Mouse (Mus musculus): ENCODE results near the gene Dhx8.
A peak's percentile ranks its signal among the peaks of the same experiment; 100 is the strongest.

Dhx8 gene

DNA sequence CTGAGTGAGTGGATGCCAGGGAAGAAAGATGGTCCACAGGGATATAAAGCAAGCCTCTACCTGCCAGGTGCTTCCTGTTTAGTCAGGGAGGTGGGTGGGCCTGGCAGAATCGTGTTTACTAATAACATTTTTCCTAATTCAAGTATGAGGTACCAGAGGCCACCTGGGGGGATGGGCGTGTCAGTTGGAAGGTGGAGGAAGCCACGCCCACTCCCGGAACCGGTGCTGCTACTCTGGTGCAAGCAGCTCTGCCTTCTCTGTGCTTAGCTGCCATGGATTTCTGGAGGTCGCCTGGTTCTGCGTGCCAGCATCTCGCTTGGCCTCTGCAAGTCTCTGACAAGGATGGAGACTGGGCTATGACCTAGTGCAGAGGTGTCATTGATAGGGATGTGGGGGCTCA is 65.4 kb downstream of the Dhx8 start:
- DNase-seq (ENCODE audit: low read depth, low spot score): no peak

DNA sequence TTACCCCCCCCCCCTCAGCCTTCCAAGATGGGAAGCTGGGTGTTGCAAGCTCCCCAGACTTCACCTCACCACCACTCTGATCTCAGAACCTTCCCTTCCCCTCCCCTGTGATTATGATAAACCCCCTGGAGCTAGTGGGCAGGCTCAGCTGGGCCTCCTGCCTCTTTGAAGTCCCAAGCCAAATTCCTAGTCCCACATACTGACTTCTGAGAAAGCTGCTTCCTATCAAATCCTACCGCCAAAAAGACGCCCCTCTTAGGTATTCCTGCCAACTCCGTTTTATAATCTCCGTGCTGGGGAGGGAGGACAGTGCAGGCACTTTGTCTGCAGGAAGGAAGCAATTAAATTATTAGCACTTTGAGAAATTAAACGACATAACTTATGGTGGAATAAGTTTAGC is 68.7 kb downstream of the Dhx8 start:
- no peak for DNase-seq (ENCODE audit: low read depth, low spot score)

DNA sequence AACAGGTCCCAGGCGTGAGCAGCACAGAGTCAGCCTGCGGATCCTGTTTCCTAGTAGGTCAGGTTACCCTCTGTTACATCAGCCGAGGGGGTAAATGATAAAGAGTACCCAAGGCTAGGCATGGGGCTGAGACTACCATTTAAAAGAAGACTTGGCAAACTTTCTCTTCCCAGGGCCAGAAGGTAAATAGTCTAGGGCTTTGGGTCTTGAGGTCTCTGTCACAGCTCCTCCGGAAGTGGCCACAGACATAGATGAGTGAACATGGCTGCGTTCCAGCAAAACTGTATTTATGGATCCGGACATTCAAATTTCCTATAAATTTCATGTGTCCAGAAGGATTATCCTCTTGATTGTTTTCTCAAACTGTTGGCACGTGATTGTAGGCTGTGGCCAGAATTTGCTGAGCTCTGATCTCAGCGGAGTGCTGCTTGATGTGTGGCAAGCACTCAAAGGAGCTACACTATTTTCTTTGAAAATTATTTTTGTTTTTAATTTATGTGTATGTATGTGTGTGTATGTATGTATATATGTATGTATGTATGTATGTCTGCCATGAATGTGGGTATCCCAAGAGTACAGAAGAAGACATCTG is 72.5 kb downstream of the Dhx8 start:
- no peak for DNase-seq (ENCODE audit: low read depth, low spot score)

- no peak for DNase-seq (ENCODE audit: low read depth, low spot score)
Measured at GRCm38 (mm10) chr11:101806741-101807140, 74.0 kb downstream of the Dhx8 start.

- DNase-seq (ENCODE audit: low read depth, low spot score): peak; percentile 85
Measured at GRCm38 (mm10) chr11:101807266-101807665, 74.5 kb downstream of the Dhx8 start.

DNA sequence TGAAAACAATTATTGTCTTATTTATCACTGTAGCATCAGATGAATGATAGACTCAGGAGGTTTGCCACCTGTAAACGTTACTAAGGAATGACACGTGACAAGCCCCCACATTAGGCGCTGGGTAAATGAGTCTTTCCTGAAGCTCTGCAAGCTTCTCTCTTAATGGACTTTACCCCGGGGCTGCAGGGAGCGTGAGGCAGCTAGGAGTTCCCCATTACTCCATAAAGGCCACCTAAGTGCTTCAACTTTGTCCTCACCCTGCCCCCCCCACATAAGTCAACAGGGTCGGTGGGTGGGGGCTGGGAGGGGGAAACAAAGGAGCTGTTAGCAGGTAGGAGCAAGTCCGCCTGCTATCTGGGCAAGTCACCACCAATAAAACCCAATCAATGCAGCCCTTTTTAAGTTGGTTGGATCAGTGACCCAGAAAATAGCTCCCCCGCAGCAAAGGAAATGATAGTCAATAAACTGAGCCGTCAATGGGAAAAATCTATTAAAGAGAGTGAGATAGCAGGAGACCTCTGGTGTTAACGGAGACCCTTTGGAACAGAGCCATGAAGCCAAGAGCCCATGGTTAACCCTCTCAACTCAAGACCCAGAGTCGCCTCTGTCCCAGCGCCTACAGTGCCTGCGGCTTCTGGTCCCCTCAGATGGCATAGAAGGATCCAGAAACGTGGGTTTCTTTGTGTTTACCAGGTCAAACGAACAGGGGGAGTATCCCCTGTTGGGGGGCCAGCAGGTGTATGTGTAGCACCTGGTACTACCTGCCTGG is 76.5 kb downstream of the Dhx8 start:
- no peak for DNase-seq (ENCODE audit: low read depth, low spot score)

DNA sequence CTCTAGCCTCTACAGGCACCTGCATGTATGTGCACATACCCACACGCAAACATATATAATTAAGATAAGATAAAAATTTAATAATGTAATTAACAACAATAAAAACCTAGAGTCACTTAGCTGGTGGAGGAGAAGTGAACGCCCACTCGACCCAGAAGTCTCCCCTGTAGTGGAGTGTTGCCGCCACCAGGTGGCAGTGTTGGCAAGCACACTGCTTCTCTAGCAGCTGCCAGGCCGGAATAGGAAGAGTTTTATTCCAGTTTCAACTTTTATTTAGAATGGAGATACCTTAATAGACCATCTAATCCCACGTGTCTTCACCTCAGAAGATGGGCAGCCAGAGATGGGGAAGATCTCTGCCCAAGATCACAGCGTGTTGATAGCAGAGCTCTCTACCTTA is 80.5 kb downstream of the Dhx8 start:
- peak; percentile 81 for DNase-seq (ENCODE audit: low read depth, low spot score)

DNA sequence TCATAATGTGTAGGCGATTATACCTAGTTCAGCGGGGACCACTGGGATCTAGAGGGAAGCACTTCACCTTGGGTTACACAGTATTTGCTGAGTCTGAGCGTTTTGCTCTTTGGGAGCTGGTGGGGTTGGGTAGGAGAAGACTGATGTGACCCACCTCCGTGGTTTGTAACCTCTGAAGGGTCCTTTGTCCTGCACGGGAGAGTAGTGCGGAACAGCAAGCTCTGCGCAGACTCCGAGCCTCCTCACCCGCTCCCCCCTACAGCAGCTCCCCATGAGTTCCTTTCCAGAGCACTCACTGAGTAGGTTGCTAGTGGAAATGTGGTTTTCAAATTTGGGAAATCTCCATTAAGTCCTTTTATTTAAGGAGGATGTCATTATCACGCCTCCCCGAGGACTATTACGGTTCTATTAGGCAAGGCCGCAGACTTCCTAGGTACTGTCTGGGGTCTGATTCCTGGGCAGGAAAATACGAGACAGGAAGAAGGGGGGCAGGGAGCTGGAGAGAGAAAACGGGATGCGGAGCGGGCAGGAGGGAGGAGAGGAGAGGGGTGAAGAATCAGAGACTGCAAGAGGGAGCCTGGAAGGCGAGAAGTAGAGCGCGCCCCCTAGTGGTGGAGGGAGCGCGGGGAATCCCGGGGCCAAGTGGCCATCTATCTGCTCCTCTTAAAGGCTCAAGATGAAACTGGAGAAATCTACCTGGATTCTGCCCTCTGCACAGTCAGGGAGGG is 81.8 kb downstream of the Dhx8 start:
- DNase-seq (ENCODE audit: low read depth, low spot score): peak; percentile 84

DNA sequence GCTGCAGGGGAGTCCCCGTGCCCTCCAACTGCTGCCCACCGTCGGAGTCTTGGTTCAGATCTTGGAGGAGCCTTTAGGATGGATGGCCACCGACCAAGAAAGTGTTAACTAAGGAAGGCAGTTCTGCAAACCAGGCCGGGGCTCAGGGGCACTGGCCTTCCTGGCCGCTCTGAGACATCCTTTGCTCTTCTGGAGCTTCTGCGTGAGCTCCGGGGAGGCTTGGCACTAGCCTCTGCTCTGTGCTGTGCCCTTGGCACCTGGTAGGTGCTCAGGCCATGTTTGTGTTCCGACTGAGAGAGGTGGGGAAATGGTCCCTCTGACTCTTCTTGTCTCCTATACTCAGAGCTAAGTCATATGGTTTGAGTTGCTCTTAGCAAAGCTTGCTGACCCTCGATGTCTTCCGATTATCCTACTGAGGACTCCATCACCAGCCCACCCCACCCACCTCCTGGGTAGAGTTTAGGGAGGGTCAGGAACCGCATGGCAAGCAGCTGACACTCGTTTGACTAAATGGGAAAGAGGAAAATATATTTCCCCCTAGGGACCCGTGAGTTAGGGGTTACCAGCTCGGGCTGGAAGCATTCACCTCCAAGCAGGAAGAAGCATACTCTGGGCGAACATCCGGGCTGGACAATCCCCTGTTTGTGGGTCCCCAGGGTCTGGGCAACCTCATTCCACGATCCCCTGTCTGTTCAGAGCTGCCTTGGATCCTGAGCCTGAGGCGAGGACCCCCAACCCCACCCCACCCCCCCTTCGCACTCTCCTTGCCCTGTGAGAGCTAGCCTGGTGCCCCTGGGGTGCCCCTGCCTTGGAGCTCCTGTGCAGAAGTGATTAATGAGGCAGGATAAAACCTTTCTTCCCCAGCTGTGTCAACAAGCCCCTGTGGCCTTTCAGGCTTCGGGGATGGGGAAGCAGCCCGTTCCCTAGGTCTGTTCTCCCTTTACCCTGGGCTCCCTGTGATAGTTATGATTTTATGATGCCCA is 82.7 kb downstream of the Dhx8 start:
- DNase-seq (ENCODE audit: low read depth, low spot score): no peak

All from brain, adult 2 months (tissue).